Mouse (Mus musculus): ENCODE data around the gene Bcar3.

The Bcar3 gene

GRCm38 (mm10) chr3:122338897-122339296 is 45.0 kb downstream of the Bcar3 start:
- no peak for DNase-seq

GRCm38 (mm10) chr3:122340135-122341068 is 46.5 kb downstream of the Bcar3 start:
- DNase-seq, result no peak

- DNase-seq, result no peak
Measured at GRCm38 (mm10) chr3:122343437-122343853, 49.5 kb downstream of the Bcar3 start.

GRCm38 (mm10) chr3:122344350-122344749 is 50.4 kb downstream of the Bcar3 start:
- no peak for DNase-seq

- DNase-seq, result no peak
Measured at GRCm38 (mm10) chr3:122345977-122346472, 52.1 kb downstream of the Bcar3 start.

GRCm38 (mm10) chr3:122346600-122346999 is 52.7 kb downstream of the Bcar3 start:
- no peak for DNase-seq

GRCm38 (mm10) chr3:122348677-122349076 is 54.7 kb downstream of the Bcar3 start:
- DNase-seq, result no peak

- no peak for DNase-seq
Measured at GRCm38 (mm10) chr3:122352801-122353200, 58.9 kb downstream of the Bcar3 start.

- DNase-seq, result no peak
Measured at GRCm38 (mm10) chr3:122359426-122359825, 65.5 kb downstream of the Bcar3 start.

GRCm38 (mm10) chr3:122359954-122360353 is 66.0 kb downstream of the Bcar3 start:
- no peak for DNase-seq

- DNase-seq, result no peak
Measured at GRCm38 (mm10) chr3:122360721-122361138, 66.8 kb downstream of the Bcar3 start.

GRCm38 (mm10) chr3:122362719-122363118 is 68.8 kb downstream of the Bcar3 start:
- no peak for DNase-seq

- no peak for DNase-seq
Measured at GRCm38 (mm10) chr3:122364565-122364964, 70.6 kb downstream of the Bcar3 start.

GRCm38 (mm10) chr3:122365326-122365725 is 71.4 kb downstream of the Bcar3 start:
- DNase-seq, result peak; percentile 7

GRCm38 (mm10) chr3:122371646-122372341 is 77.9 kb downstream of the Bcar3 start:
- peak; percentile 15 for DNase-seq

- DNase-seq, result no peak
Measured at GRCm38 (mm10) chr3:122372617-122373016, 78.7 kb downstream of the Bcar3 start.

GRCm38 (mm10) chr3:122376011-122376410 is 82.1 kb downstream of the Bcar3 start:
- no peak for DNase-seq

- no peak for DNase-seq
Measured at GRCm38 (mm10) chr3:122376412-122376831, 82.5 kb downstream of the Bcar3 start.

- no peak for DNase-seq
Measured at GRCm38 (mm10) chr3:122376841-122377464, 83.0 kb downstream of the Bcar3 start.

- no peak for DNase-seq
Measured at GRCm38 (mm10) chr3:122378634-122379033, 84.7 kb downstream of the Bcar3 start.

- no peak for DNase-seq
Measured at GRCm38 (mm10) chr3:122380776-122381175, 86.8 kb downstream of the Bcar3 start.

GRCm38 (mm10) chr3:122381591-122381990 is 87.7 kb downstream of the Bcar3 start:
- DNase-seq, result no peak

GRCm38 (mm10) chr3:122386444-122386843 is 92.5 kb downstream of the Bcar3 start:
- no peak for DNase-seq

All from kidney, adult 11 months (tissue).